Mouse (Mus musculus) intestine, postnatal 0 days (tissue): ENCODE measurements around the gene Kdm2a. TPM values are rescaled to one million over a fixed set of nuclear protein-coding genes. Genes with fewer than 3 reads are reported as not detected.
A peak's percentile ranks its signal among the peaks of the same experiment; 100 is the strongest.

ENCODE experiments used
- ATAC-seq: fragments of 200-750 bp; cut with Nextera tagmentation; 2 replicates; pipeline ENCODE4 v1.8.0; 2017; ENCODE audit warnings: mild to moderate bottlenecking, moderate TSS enrichment, moderate library complexity
- H3K27ac ChIP-seq: fragments of 300-500 bp; sonication (generic); 2 replicates; pipeline ENCODE4 v1.5.1; 2014; ENCODE audit warnings: mild to moderate bottlenecking, low read depth, low read length, moderate library complexity
- H3K27me3 ChIP-seq: fragments of 300-500 bp; sonication (generic); replicated peaks from 2 replicates; pipeline ENCODE4 v1.6.1; 2014; ENCODE audit warnings: low read length, mixed read lengths; ENCODE audit not compliant: control insufficient read depth, insufficient read depth
- H3K36me3 ChIP-seq: fragments of 300-500 bp; sonication (generic); 2 replicates; pipeline ENCODE4 v1.6.1; 2014; ENCODE audit warnings: mild to moderate bottlenecking, moderate library complexity; ENCODE audit not compliant: control insufficient read depth, insufficient read depth
- H3K4me1 ChIP-seq: fragments of 300-500 bp; sonication (generic); replicated peaks from 2 replicates; pipeline ENCODE4 v1.6.1; 2014; ENCODE audit warnings: antibody characterized with exemption, low read length, mixed read lengths; ENCODE audit not compliant: control insufficient read depth, insufficient read depth
- H3K4me2 ChIP-seq: fragments of 300-500 bp; sonication (generic); replicated peaks from 2 replicates; pipeline ENCODE4 v1.6.1; 2014; ENCODE audit warnings: low read depth, mild to moderate bottlenecking, moderate library complexity
- H3K4me3 ChIP-seq: fragments of 300-500 bp; sonication (generic); 2 replicates; pipeline ENCODE4 v1.5.1; 2014; ENCODE audit warnings: low read depth, low read length
- H3K9ac ChIP-seq: fragments of 300-500 bp; sonication (generic); 2 replicates; pipeline ENCODE4 v1.6.1; 2014; ENCODE audit warnings: mild to moderate bottlenecking, low read depth, low read length
- H3K9me3 ChIP-seq: fragments of 300-500 bp; sonication (generic); 2 replicates; pipeline ENCODE4 v1.6.1; 2016; ENCODE audit warnings: mixed run types; ENCODE audit not compliant: control insufficient read depth
- CTCF ChIP-seq: sonication (generic); IDR thresholded peaks from 2 replicates; pipeline ENCODE4 v1.5.1; 2016; ENCODE audit warnings: low read depth, mild to moderate bottlenecking, control low read depth, antibody characterized with exemption, moderate library complexity
- WGBS: fragments of 180-500 bp; shearing (Covaris S2); extraction: QIAGEN DNeasy Blood & Tissue Kit; methylation state at CpG from one replicate; pipeline ENCODE4 v1.1.7; 2014; 5-methylcytosine and 5-hydroxymethylcytosine counted together
- polyA plus RNA-seq: library from polyadenylated mRNA; unstranded; fragments of >200 nt; fragmentation: Nextera tagmentation; extraction: Ambion mirVana; gene quantifications from 2 replicates; pipeline ENCODE4 v1.2.1, GENCODE M21; 2015

Gene Kdm2a
- polyA plus RNA-seq, 1 experiment from 2014 or later: 21.2 TPM

GRCm38 (mm10) chr19:4270187-4270586 lies 127.9 kb downstream of the Kdm2a start:
- WGBS: 73% methylated on average over 6 of the region's 6 CpGs
- Histone ChIP-seq H3K4me2 (no peak overlapping the region), H3K4me3 (no peak overlapping the region), H3K4me1 (no peaks in the 10 kb centered on the region), H3K27ac (no peak overlapping the region), H3K36me3 (peaks cover 13% of the 10 kb centered on the region; the same call in 1 of the 2 replicates), H3K9me3 (no peaks in the 10 kb centered on the region), H3K9ac (no peak overlapping the region), H3K27me3 (no peaks in the 10 kb centered on the region)
- no peak for ATAC-seq
- TF ChIP-seq CTCF: no peak

GRCm38 (mm10) chr19:4268566-4269361 lies 129.3 kb downstream of the Kdm2a start, which contains the start of gene Ssh3:
Ssh3 (minus strand) TSS chr19:4269180.
- H3K4me2 ChIP-seq: peak within 1 kb of the TSS; percentile 77
- 6% methylated on average over 46 of the region's 46 CpGs for WGBS

GRCm38 (mm10) chr19:4265956-4266355 lies 132.1 kb downstream of the Kdm2a start:
- Histone ChIP-seq H3K27ac (no peak overlapping the region), H3K9me3 (no peaks in the 10 kb centered on the region), H3K4me2 (no peak overlapping the region), H3K9ac (no peak overlapping the region), H3K4me1 (no peaks in the 10 kb centered on the region), H3K36me3 (peaks cover 27% of the 10 kb centered on the region; the same call in 1 of the 2 replicates), H3K27me3 (no peaks in the 10 kb centered on the region), H3K4me3 (no peak overlapping the region)
- TF ChIP-seq CTCF: peak; percentile 31; the same call in 1 of the 2 replicates
- no peak for ATAC-seq
- 71% methylated on average over 4 of the region's 4 CpGs for WGBS

More at GRCm38 (mm10) chr19:4268566-4269361, 129.3 kb downstream of the Kdm2a start, which contains the start of gene Ssh3:
- H3K4me1 ChIP-seq: no peaks in the 10 kb centered on the region
- H3K9ac ChIP-seq: peak within 1 kb of the TSS; percentile 70
- peak within 1 kb of the TSS; percentile 62 for H3K4me3 ChIP-seq
- H3K9me3 ChIP-seq: no peaks in the 10 kb centered on the region
- no peak for TF ChIP-seq CTCF
- peak; percentile 96 for ATAC-seq
- no peaks in the 10 kb centered on the region for H3K27me3 ChIP-seq
- peaks cover 23% of the 10 kb centered on the region; the same call in 1 of the 2 replicates for H3K36me3 ChIP-seq
- H3K27ac ChIP-seq: peak within 1 kb of the TSS; percentile 84

Other genes with a start within 250 kb of the Kdm2a start
- gene Coro1b, start 249.7 kb downstream of the Kdm2a start, polyA plus RNA-seq: 237 and 239 TPM in 2 replicates
- gene Ptprcap, start 244.7 kb downstream of the Kdm2a start, polyA plus RNA-seq: 2.7 and 3.4 TPM in 2 replicates
- 33.9 and 35.1 TPM in 2 replicates for gene Rps6kb2, start 234.9 kb downstream of the Kdm2a start, polyA plus RNA-seq
- 0.90 TPM in 2 replicates for gene Carns1, start 222.8 kb downstream of the Kdm2a start, polyA plus RNA-seq
- gene Tbc1d10c, start 207.0 kb downstream of the Kdm2a start, polyA plus RNA-seq: 2.0 and 2.3 TPM in 2 replicates
- 370 and 382 TPM in 2 replicates for gene Ppp1ca, start 206.2 kb downstream of the Kdm2a start, polyA plus RNA-seq
- 12.3 and 13.5 TPM in 2 replicates for gene Rad9a, start 196.6 kb downstream of the Kdm2a start, polyA plus RNA-seq
- 2.4 and 2.5 TPM in 2 replicates for gene Clcf1, start 184.0 kb downstream of the Kdm2a start, polyA plus RNA-seq
- gene AC109138.7, start 183.9 kb downstream of the Kdm2a start, polyA plus RNA-seq: not detected in 2 replicates
- gene Pold4, start 166.4 kb downstream of the Kdm2a start, polyA plus RNA-seq: 81.5 and 87.8 TPM in 2 replicates
- gene Ssh3, start 129.1 kb downstream of the Kdm2a start, polyA plus RNA-seq: 18.1 and 18.5 TPM in 2 replicates
- gene Ankrd13d, start 115.1 kb downstream of the Kdm2a start, polyA plus RNA-seq: 2.0 and 2.4 TPM in 2 replicates
- gene Grk2, start 92.1 kb downstream of the Kdm2a start, polyA plus RNA-seq: 14.4 and 18.5 TPM in 2 replicates
- gene Rhod, start 41.1 kb upstream of the Kdm2a start, polyA plus RNA-seq: 54.8 and 60.3 TPM in 2 replicates
- 0.23 and 0.26 TPM in 2 replicates for gene Syt12, start 79.2 kb upstream of the Kdm2a start, polyA plus RNA-seq
- 156 and 165 TPM in 2 replicates for gene 2010003K11Rik, start 100.3 kb upstream of the Kdm2a start, polyA plus RNA-seq
- 6.1 and 7.0 TPM in 2 replicates for gene Pcx, start 112.2 kb upstream of the Kdm2a start, polyA plus RNA-seq
- gene Lrfn4, start 217.4 kb upstream of the Kdm2a start, polyA plus RNA-seq: 4.6 and 4.8 TPM in 2 replicates
- gene Rce1, start 227.4 kb upstream of the Kdm2a start, polyA plus RNA-seq: 37.0 and 37.4 TPM in 2 replicates